Mouse (Mus musculus): ENCODE results near the gene Arel1. TPM values are rescaled to one million over a fixed set of nuclear protein-coding genes. Genes with fewer than 3 reads are reported as not detected.
A peak's percentile ranks its signal among the peaks of the same experiment; 100 is the strongest.

Gene Arel1
- polyA plus RNA-seq, 1 experiment from 2014 or later = 17.1 TPM

DNA sequence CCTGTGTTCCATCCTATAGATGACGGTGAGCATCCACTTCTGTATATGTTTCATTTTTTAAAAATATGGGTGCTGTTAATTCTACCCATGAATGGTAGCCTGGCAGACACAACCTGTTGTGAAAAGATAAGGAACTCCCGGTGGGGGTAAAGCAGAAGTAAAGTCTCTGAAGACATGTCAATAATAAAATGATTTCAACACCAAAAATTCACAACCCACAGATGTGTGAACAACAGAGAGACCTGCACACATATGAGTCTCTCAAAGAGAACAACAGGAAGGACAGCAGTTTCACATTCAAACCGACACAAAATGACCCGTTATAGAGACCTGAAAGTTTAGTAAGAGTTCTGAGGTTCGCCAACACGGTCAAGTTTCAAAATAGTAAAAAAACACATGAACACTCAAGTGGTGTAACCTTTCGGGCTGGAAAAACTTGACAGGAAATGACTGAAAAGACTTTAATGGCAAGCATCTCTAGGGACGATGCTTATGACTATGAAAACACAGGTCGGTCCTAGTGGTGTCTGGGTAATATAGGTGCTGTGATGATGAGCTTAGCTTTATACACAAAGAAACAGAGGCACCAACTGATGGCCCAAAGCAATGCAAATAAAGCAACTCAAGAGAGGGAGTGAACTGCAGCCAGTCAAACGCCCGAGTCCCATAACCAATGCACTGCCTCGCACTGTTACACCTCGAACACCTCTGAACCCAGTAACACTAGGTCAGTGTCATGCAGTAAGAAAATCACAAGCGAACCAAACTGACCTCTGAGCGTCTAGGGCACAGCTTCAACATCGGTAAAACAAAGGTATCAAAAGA, 1.7 kb downstream of the Arel1 start:
- no peaks in the 10 kb centered on the region for H3K9me3 ChIP-seq (ENCODE audit: low read depth, low read length)
- peaks cover 16% of the 10 kb centered on the region for H3K36me3 ChIP-seq (ENCODE audit: insufficient read depth)
- peak overlapping the region; percentile 82 for H3K9ac ChIP-seq
- no peaks in the 10 kb centered on the region for H3K27me3 ChIP-seq (ENCODE audit: insufficient read depth, low read length)
- WGBS = 74% methylated on average over 16 of the region's 16 CpGs
- peak overlapping the region; percentile 97 for H3K4me2 ChIP-seq
- peak overlapping the region; percentile 82 for H3K4me3 ChIP-seq (ENCODE audit: low read depth, low read length)
- no peak for DNase-seq
- TF ChIP-seq CTCF (IDR thresholded peaks at IDR 0.05; ENCODE audit: low read depth) = no peak
- peaks cover 7% of the 10 kb centered on the region; the same call in 1 of the 2 replicates for H3K4me1 ChIP-seq (ENCODE audit: insufficient read depth)
- no peak for ATAC-seq (ENCODE audit: insufficient read depth)
- H3K27ac ChIP-seq (ENCODE audit: low read depth) = no peak overlapping the region

DNA sequence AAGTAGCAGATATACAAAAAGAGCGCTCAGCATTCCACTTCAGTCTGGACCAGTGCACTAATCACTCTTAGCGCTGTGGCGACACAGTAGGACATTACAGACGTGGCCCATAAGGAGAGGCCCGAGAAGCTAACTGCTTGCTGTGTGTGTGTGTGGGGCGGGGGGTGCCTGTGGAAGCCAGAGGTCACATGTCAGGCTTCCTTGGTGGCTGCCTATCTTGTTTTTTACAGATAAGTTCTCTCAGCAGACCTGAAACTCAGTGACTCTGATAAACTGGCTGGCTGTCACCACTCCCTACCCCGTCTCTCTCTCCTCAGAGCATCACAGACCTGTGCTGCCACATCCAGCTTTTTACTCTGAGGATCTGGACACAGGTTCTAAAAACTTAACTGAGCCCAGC, 8.1 kb downstream of the Arel1 start:
- Histone ChIP-seq H3K4me2 (no peak overlapping the region), H3K4me1 (ENCODE audit: insufficient read depth) (no peaks in the 10 kb centered on the region), H3K4me3 (ENCODE audit: low read depth, low read length) (no peak overlapping the region), H3K27me3 (ENCODE audit: insufficient read depth, low read length) (no peaks in the 10 kb centered on the region), H3K9me3 (ENCODE audit: low read depth, low read length) (no peaks in the 10 kb centered on the region), H3K9ac (no peak overlapping the region), H3K36me3 (ENCODE audit: insufficient read depth) (peaks cover 5% of the 10 kb centered on the region; the same call in 1 of the 2 replicates), H3K27ac (ENCODE audit: low read depth) (no peak overlapping the region)
- peak; percentile 49; the same call in 1 of the 2 replicates for ATAC-seq (ENCODE audit: insufficient read depth)
- DNase-seq = no peak
- 66% methylated on average over 7 of the region's 7 CpGs for WGBS
- no peak for TF ChIP-seq CTCF (IDR thresholded peaks at IDR 0.05; ENCODE audit: low read depth)

DNA sequence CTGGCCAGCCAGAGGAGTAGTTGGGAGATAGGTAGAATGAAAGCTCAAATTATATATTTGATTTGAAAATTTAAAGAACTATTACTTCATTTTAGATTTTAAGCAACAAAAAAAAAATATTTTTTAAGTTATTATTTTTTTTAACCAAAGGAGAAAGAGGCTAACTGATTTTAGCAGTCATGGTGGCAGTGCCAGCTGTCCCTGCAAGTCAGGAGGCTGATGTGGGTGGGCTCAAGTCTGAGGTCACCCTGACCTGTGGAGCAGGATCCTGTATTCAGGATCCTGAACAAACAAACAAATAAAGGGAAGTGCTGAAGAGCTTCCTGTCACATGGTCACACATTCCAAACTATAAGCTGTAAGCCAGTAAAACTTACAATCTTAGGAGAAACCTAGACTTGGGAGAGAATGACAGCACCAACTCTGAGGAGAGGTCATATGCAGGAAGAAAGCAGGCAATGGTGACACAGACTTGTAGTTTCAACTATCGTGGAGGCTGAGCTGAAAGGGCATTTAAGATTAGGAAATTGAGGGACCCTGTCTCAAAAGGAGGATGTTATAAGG, 11.8 kb downstream of the Arel1 start:
- Histone ChIP-seq H3K4me2 (no peak overlapping the region), H3K4me1 (ENCODE audit: insufficient read depth) (no peaks in the 10 kb centered on the region), H3K36me3 (ENCODE audit: insufficient read depth) (0 out of 2 replicates have a peak, but pooled peaks cover under 1% of the 10 kb centered on the region), H3K9me3 (ENCODE audit: low read depth, low read length) (no peaks in the 10 kb centered on the region), H3K4me3 (ENCODE audit: low read depth, low read length) (no peak overlapping the region), H3K27me3 (ENCODE audit: insufficient read depth, low read length) (no peaks in the 10 kb centered on the region), H3K9ac (no peak overlapping the region), H3K27ac (ENCODE audit: low read depth) (no peak overlapping the region)
- no peak for TF ChIP-seq CTCF (IDR thresholded peaks at IDR 0.05; ENCODE audit: low read depth)
- WGBS = 53% methylated on average over 1 of the region's 1 CpGs
- ATAC-seq (ENCODE audit: insufficient read depth) (no peak), DNase-seq (no peak)

DNA sequence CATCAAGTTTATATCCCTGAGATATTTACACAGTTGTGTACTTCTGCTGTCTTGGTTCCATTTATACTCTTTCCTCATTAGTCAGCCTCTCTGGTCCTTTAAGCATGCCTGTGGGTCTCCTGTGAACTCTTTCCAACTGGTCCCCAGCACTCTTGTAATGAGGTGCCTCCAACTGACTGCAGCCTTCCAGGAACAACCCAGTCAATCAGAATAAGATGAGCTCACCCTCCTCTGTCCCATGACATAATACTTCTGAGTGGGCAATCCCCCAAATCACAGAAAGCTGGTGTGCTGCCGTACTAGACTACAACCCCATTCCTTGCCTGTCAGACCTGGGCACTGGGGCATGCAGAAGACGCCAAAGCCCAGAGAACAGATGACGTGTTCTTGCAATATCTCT, 14.4 kb downstream of the Arel1 start:
- DNase-seq (peak; percentile 75), ATAC-seq (ENCODE audit: insufficient read depth) (peak; percentile 74)
- H3K4me2 ChIP-seq = no peak overlapping the region
- no peak overlapping the region for H3K27ac ChIP-seq (ENCODE audit: low read depth)
- no peak for TF ChIP-seq CTCF (IDR thresholded peaks at IDR 0.05; ENCODE audit: low read depth)
- 76% methylated on average over 3 of the region's 3 CpGs for whole genome bisulfite sequencing
- H3K36me3 ChIP-seq (ENCODE audit: insufficient read depth) = no peaks in the 10 kb centered on the region
- H3K27me3 ChIP-seq (ENCODE audit: insufficient read depth, low read length) = no peaks in the 10 kb centered on the region
- H3K9ac ChIP-seq = no peak overlapping the region
- no peaks in the 10 kb centered on the region for H3K9me3 ChIP-seq (ENCODE audit: low read depth, low read length)
- no peak overlapping the region for H3K4me3 ChIP-seq (ENCODE audit: low read depth, low read length)
- peaks cover 2% of the 10 kb centered on the region; the same call in 1 of the 2 replicates for H3K4me1 ChIP-seq (ENCODE audit: insufficient read depth)

DNA sequence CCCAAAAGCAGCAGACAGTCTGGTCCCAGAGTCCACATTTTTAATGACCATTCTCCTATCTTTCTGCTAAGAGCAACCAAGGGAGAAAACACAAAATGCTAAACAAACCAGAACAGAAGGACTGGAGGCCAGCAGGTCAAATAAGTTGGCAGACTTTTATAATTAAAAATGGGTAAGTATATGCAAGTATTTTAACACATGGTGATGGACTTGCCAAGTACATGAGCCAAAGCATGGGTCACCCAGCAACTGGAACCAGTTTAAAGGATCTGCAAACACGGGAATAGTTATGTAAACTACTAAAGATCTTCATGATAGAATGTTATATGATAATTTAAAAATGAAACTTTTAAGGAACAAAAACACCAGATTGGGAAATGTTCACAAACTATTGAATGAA, 18.3 kb downstream of the Arel1 start:
- TF ChIP-seq CTCF (IDR thresholded peaks at IDR 0.05; ENCODE audit: low read depth) = no peak
- 44% methylated on average over 1 of the region's 1 CpGs for WGBS
- H3K27ac ChIP-seq (ENCODE audit: low read depth) = no peak overlapping the region

DNA sequence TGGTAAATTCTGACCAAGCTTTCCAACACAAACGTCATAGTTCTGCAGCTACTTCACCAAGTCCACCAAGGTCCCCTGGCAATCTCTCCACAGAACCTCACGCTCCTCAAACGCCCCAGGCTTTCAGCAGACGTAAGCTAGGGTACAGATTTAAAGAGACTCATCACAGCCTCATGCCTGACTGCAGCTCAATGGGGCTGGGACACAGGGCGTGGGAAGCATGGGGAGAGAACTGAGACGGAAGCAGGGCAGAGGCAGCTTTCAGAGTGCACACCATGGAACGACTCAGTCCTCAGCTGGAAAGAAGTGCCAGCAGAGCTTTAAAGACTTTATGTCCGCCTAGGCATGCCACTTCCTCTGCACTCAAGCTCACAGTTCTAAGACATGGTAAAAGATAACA, 19.2 kb downstream of the Arel1 start:
- no peak for TF ChIP-seq CTCF (IDR thresholded peaks at IDR 0.05; ENCODE audit: low read depth)
- ATAC-seq (ENCODE audit: insufficient read depth) = no peak
- 67% methylated on average over 8 of the region's 8 CpGs for WGBS
- no peak for DNase-seq
- Histone ChIP-seq H3K27ac (ENCODE audit: low read depth) (peak overlapping the region; percentile 37), H3K4me1 (ENCODE audit: insufficient read depth) (peaks cover 2% of the 10 kb centered on the region; the same call in 1 of the 2 replicates), H3K36me3 (ENCODE audit: insufficient read depth) (peaks cover 19% of the 10 kb centered on the region), H3K27me3 (ENCODE audit: insufficient read depth, low read length) (no peaks in the 10 kb centered on the region), H3K9ac (no peak overlapping the region), H3K4me2 (no peak overlapping the region), H3K9me3 (ENCODE audit: low read depth, low read length) (no peaks in the 10 kb centered on the region), H3K4me3 (ENCODE audit: low read depth, low read length) (no peak overlapping the region)

More for the DNA sequence above, 18.3 kb downstream of the Arel1 start:
- Histone ChIP-seq H3K27me3 (ENCODE audit: insufficient read depth, low read length) (no peaks in the 10 kb centered on the region), H3K9ac (no peak overlapping the region), H3K4me2 (no peak overlapping the region), H3K4me3 (ENCODE audit: low read depth, low read length) (no peak overlapping the region), H3K4me1 (ENCODE audit: insufficient read depth) (peaks cover 2% of the 10 kb centered on the region; the same call in 1 of the 2 replicates), H3K9me3 (ENCODE audit: low read depth, low read length) (no peaks in the 10 kb centered on the region), H3K36me3 (ENCODE audit: insufficient read depth) (peaks cover 15% of the 10 kb centered on the region; the same call in 1 of the 2 replicates)
- DNase-seq = peak; percentile 80
- peak; percentile 44 for ATAC-seq (ENCODE audit: insufficient read depth)

DNA sequence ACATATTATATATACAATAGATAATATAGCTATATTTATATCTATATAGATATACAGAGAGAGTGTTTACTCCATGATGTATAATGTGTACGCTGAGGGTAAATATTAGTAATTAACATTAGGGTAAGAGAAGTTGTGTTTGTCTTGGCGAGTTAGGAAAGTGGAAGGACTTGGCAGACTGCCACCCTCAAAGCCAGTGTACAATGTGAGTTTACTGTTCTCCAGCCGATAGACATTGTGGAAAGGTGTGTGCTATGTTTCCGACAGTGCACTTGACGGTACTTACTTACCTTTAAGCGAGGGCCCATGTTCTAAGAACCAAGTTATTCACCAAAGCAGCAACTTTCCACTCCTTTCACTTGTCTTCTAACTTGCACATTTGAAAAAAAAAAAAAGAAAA, 19.9 kb downstream of the Arel1 start:
- peak; percentile 72 for DNase-seq
- Histone ChIP-seq H3K4me1 (ENCODE audit: insufficient read depth) (peaks cover 2% of the 10 kb centered on the region; the same call in 1 of the 2 replicates), H3K9me3 (ENCODE audit: low read depth, low read length) (no peaks in the 10 kb centered on the region), H3K27me3 (ENCODE audit: insufficient read depth, low read length) (no peaks in the 10 kb centered on the region), H3K4me3 (ENCODE audit: low read depth, low read length) (no peak overlapping the region), H3K36me3 (ENCODE audit: insufficient read depth) (peaks cover 22% of the 10 kb centered on the region), H3K4me2 (no peak overlapping the region), H3K27ac (ENCODE audit: low read depth) (peak overlapping the region; percentile 37), H3K9ac (no peak overlapping the region)
- WGBS = 51% methylated on average over 6 of the region's 6 CpGs
- ATAC-seq (ENCODE audit: insufficient read depth) = peak; percentile 54; the same call in 1 of the 2 replicates
- no peak for TF ChIP-seq CTCF (IDR thresholded peaks at IDR 0.05; ENCODE audit: low read depth)
